Mouse (Mus musculus): Measurements from ENCODE around the gene Olfr155. TPM values are rescaled to one million over a fixed set of nuclear protein-coding genes. Genes with fewer than 3 reads are reported as not detected.

Olfr155 gene
- total and polyA plus RNA-seq, 3 experiments: not detected

DNA sequence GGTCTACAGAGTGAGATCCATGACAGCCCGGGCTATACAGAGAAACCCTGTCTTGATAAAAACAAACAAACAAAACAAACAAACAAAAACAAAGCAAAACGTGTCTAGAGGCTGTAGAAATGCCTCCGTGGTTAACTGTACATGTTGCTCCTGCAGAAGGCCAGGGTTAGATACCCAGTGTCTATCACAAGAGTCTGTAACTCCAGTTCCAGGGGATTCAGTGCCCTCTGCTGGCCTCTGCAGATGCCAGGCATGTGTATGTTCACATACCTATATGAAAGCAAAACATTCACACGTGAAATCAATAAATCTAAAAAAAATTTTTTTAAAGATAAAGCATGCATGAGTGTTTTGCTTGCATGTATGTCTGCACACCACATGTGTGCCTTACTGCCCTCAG is 11.9 kb downstream of the Olfr155 start:
- 69% methylated on average over 4 of the region's 4 CpGs for WGBS
- DNase-seq: no peak
- no peak overlapping the region for H3K27ac ChIP-seq
- H3K36me3 ChIP-seq (ENCODE audit: control insufficient read depth, insufficient read depth, low read length): no peaks in the 10 kb centered on the region
- intact Hi-C loops (cut with DNase I): loop anchor here (10.0 kb wide), 2 partner anchors 228 to 428 kb away; partner anchors contain the start of gene Npr2
- H3K4me1 ChIP-seq (ENCODE audit: control insufficient read depth, insufficient read depth, low read length): peaks cover 1% of the 10 kb centered on the region
- no peaks in the 10 kb centered on the region for H3K27me3 ChIP-seq (ENCODE audit: control insufficient read depth, insufficient read depth, low read length)
- no peaks in the 10 kb centered on the region for H3K79me2 ChIP-seq (replicated peaks; ENCODE audit: control insufficient read depth, insufficient read depth, low read length)
- no peak for TF ChIP-seq EP300 (IDR thresholded peaks at IDR 0.05; ENCODE audit: insufficient read depth, low read depth, low read length)
- TF ChIP-seq POLR2A (IDR thresholded peaks at IDR 0.05; ENCODE audit: insufficient read depth, low read depth, low read length): no peak
- no peak for TF ChIP-seq CTCF (IDR thresholded peaks at IDR 0.05)
- H3K9ac ChIP-seq (ENCODE audit: low read depth, low read length): no peak overlapping the region
- no peak overlapping the region for H3K4me3 ChIP-seq

DNA sequence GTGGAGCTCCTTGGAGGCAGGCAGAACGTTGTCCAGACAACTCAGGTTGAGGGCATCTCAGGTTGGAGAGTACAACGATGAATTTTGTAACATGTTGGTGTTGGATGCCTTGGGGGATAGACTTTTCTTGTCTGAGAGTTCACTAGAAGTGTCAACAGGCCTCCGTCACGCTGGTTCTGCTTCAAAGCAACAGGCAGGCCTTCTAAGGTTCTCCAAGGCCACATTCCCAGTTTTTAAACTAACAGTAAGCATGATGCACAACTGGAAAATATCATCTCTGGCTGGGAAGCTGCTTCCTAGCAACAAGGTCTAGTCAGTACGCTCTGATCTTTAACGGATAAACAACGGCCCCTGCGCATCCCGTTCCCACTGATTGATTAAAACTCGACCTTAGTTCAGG is 18.5 kb downstream of the Olfr155 start:
- DNase-seq: no peak
- peaks cover under 1% of the 10 kb centered on the region; the same call in 1 of the 2 replicates for H3K4me1 ChIP-seq (ENCODE audit: control insufficient read depth, insufficient read depth, low read length)
- no peak overlapping the region for H3K4me3 ChIP-seq
- H3K27me3 ChIP-seq (ENCODE audit: control insufficient read depth, insufficient read depth, low read length): no peaks in the 10 kb centered on the region
- TF ChIP-seq CTCF (IDR thresholded peaks at IDR 0.05) (no peak), EP300 (IDR thresholded peaks at IDR 0.05; ENCODE audit: insufficient read depth, low read depth, low read length) (no peak), POLR2A (IDR thresholded peaks at IDR 0.05; ENCODE audit: insufficient read depth, low read depth, low read length) (no peak)
- WGBS: 89% methylated on average over 10 of the region's 10 CpGs
- no peaks in the 10 kb centered on the region for H3K36me3 ChIP-seq (ENCODE audit: control insufficient read depth, insufficient read depth, low read length)
- H3K9ac ChIP-seq (ENCODE audit: low read depth, low read length): no peak overlapping the region
- intact Hi-C loops (cut with DNase I): loop anchor here (10.0 kb wide), 2 partner anchors 235 to 435 kb away; partner anchors contain the start of gene Npr2
- no peak overlapping the region for H3K27ac ChIP-seq
- H3K79me2 ChIP-seq (replicated peaks; ENCODE audit: control insufficient read depth, insufficient read depth, low read length): no peaks in the 10 kb centered on the region

DNA sequence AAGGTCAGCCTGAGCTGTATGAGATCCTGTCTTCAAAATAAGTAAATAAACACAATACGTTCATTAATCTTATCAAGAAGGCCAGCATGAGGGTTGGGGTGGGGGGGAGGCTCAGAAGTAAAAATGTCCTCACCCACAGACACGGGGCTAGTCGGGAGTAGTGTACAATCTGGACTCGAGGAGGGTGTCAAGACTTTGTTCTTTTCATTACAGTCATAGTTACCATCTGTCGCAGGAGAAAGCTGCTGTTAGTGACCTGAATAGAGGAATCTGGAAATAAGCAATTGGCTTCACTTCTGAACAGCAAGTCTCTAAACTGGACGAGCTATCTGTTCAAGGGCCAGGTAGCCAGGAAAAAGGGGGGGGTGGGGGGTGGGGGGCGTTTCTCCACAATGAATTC is 23.1 kb downstream of the Olfr155 start:
- DNase-seq: no peak
- Histone ChIP-seq H3K79me2 (replicated peaks; ENCODE audit: control insufficient read depth, insufficient read depth, low read length) (no peaks in the 10 kb centered on the region), H3K27me3 (ENCODE audit: control insufficient read depth, insufficient read depth, low read length) (no peaks in the 10 kb centered on the region), H3K4me3 (no peak overlapping the region), H3K4me1 (ENCODE audit: control insufficient read depth, insufficient read depth, low read length) (peaks cover 4% of the 10 kb centered on the region), H3K27ac (no peak overlapping the region), H3K36me3 (ENCODE audit: control insufficient read depth, insufficient read depth, low read length) (no peaks in the 10 kb centered on the region), H3K9ac (ENCODE audit: low read depth, low read length) (no peak overlapping the region)
- WGBS: 44% methylated on average over 7 of the region's 7 CpGs
- TF ChIP-seq CTCF (IDR thresholded peaks at IDR 0.05) (no peak), EP300 (IDR thresholded peaks at IDR 0.05; ENCODE audit: insufficient read depth, low read depth, low read length) (no peak), POLR2A (IDR thresholded peaks at IDR 0.05; ENCODE audit: insufficient read depth, low read depth, low read length) (no peak)
- intact Hi-C loops (cut with DNase I): no loop called here

DNA sequence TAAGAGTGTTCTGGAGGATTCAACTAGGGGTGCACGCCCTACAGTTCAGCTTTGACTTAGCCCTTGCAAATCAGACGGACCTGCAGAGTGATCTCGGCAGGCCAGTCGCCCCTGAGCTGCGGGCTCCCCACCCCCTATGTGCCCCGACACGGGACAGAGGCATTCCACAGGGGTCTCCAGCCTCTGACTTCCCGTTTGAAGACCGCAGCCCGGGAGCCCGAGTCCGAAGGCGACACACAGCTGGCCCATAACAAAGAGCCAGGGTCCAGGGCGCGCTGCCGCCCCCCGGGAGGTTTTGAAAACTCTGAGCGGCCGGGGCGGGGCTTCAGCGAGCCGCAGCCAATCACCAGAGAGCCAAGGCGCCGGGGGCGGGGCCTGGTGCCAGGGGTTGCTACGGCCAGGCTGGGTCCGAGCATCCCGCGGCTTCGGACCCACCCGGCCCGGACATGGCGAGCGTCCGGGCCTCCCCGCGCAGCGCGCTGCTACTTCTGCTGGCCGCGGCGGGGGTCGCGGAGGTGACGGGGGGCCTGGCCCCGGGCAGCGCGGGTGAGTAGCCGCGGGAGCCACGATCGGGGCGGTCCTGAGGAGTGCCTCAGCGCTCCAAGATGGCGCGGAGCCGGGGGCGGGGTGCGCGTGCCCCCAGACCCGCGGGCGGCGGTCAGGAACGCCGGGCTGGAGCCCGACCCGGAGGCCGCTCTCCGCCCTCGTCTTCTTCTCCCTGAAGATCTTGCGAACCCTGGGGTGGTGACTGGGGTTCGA is 24.0 kb downstream of the Olfr155 start, which contains the start of gene Reck:
TSS of gene Reck (plus strand) at position 371 of the 759 bp plus-strand sequence.
- TF ChIP-seq POLR2A (IDR thresholded peaks at IDR 0.05; ENCODE audit: insufficient read depth, low read depth, low read length) (no peak), EP300 (IDR thresholded peaks at IDR 0.05; ENCODE audit: insufficient read depth, low read depth, low read length) (no peak), CTCF (IDR thresholded peaks at IDR 0.05) (no peak)
- Histone ChIP-seq H3K36me3 (ENCODE audit: control insufficient read depth, insufficient read depth, low read length) (no peaks in the 10 kb centered on the region), H3K79me2 (replicated peaks; ENCODE audit: control insufficient read depth, insufficient read depth, low read length) (no peaks in the 10 kb centered on the region), H3K9ac (ENCODE audit: low read depth, low read length) (peak within 1 kb of the TSS; percentile 85), H3K27ac (peak within 1 kb of the TSS; percentile 56), H3K4me1 (ENCODE audit: control insufficient read depth, insufficient read depth, low read length) (peaks cover 4% of the 10 kb centered on the region), H3K27me3 (ENCODE audit: control insufficient read depth, insufficient read depth, low read length) (no peaks in the 10 kb centered on the region), H3K4me3 (peak within 1 kb of the TSS; percentile 81)
- 2% methylated on average over 73 of the region's 73 CpGs for WGBS
- intact Hi-C loops (cut with DNase I): no loop called here
- DNase-seq: peak; percentile 88 to 90

DNA sequence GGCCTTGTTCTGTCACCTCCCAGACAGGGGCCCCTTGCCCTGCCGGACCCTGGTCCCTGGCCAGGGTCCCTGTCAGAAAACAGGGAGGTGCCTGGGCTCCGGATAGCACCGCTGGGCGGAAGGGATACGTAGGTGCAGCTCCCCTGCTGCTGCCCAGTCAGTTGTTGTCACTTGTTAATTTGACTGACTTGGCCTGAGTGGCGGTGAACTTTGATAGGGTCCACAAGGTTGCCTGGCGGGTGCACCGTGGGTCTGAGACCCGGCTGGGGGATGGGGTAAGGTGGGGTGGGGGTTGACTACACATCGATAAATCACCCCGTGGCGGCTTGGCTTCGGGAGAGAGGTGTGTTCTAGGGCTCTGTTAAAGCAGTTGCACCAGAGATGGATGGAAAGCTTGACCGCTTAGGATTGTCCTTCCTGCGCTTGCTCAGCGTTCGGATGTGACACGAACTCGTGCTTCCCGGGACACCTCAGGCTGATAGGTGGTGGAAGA is 24.6 kb downstream of the Olfr155 start:
- Histone ChIP-seq H3K36me3 (ENCODE audit: control insufficient read depth, insufficient read depth, low read length) (no peaks in the 10 kb centered on the region), H3K4me1 (ENCODE audit: control insufficient read depth, insufficient read depth, low read length) (peaks cover 4% of the 10 kb centered on the region), H3K27ac (peak overlapping the region; percentile 56), H3K9ac (ENCODE audit: low read depth, low read length) (peak overlapping the region; percentile 85), H3K4me3 (peak overlapping the region; percentile 81), H3K79me2 (replicated peaks; ENCODE audit: control insufficient read depth, insufficient read depth, low read length) (no peaks in the 10 kb centered on the region), H3K27me3 (ENCODE audit: control insufficient read depth, insufficient read depth, low read length) (no peaks in the 10 kb centered on the region)
- WGBS: under 1% methylated on average over 20 of the region's 20 CpGs
- DNase-seq: peak in 1 of 2 experiments; percentile 40
- intact Hi-C loops (cut with DNase I): no loop called here
- TF ChIP-seq POLR2A (IDR thresholded peaks at IDR 0.05; ENCODE audit: insufficient read depth, low read depth, low read length): no peak
- no peak for TF ChIP-seq CTCF (IDR thresholded peaks at IDR 0.05)
- TF ChIP-seq EP300 (IDR thresholded peaks at IDR 0.05; ENCODE audit: insufficient read depth, low read depth, low read length): no peak

DNA sequence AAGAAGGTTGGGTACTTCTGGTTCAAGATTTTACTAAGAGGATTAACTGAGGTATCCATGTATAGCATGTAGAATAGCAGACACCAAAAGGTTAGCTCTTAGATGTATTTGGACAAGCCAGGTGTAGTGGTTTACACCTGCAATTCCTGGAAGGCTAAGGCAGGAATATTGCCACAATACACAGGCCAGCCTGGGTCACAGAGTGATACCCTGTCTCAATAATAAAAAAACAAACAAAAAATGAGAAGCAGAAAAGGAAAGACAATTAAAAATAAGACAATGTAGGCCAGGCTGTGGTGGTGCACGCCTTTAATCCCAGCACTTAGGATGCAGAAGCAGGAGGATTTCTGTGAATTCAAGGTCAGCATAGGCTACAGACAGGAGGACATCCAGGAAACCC is 25.9 kb downstream of the Olfr155 start:
- no peaks in the 10 kb centered on the region for H3K79me2 ChIP-seq (replicated peaks; ENCODE audit: control insufficient read depth, insufficient read depth, low read length)
- peaks cover 4% of the 10 kb centered on the region for H3K4me1 ChIP-seq (ENCODE audit: control insufficient read depth, insufficient read depth, low read length)
- H3K27me3 ChIP-seq (ENCODE audit: control insufficient read depth, insufficient read depth, low read length): no peaks in the 10 kb centered on the region
- no peak overlapping the region for H3K27ac ChIP-seq
- intact Hi-C loops (cut with DNase I): no loop called here
- DNase-seq: no peak
- no peak for TF ChIP-seq POLR2A (IDR thresholded peaks at IDR 0.05; ENCODE audit: insufficient read depth, low read depth, low read length)
- TF ChIP-seq EP300 (IDR thresholded peaks at IDR 0.05; ENCODE audit: insufficient read depth, low read depth, low read length): no peak
- TF ChIP-seq CTCF (IDR thresholded peaks at IDR 0.05): no peak
- H3K36me3 ChIP-seq (ENCODE audit: control insufficient read depth, insufficient read depth, low read length): no peaks in the 10 kb centered on the region
- H3K4me3 ChIP-seq: no peak overlapping the region
- 100% methylated on average over 1 of the region's 1 CpGs for WGBS
- H3K9ac ChIP-seq (ENCODE audit: low read depth, low read length): no peak overlapping the region

Data from heart, adult 2 months (tissue).